Mouse (Mus musculus) left cerebral cortex, adult 18-20 months (tissue): ENCODE measurements at regions not wholly inside any gene's neighbourhood (a gene's known extent, or its start where the extent isn't known, plus 50 kb on each side); places are given as distances from the start of the nearest gene placed in this dataset.
"Not testable (repeated sequence)": the region's sequence is repeated elsewhere in the genome, so short reads cannot be mapped to it uniquely, and the experiment has no call there.

ENCODE experiments used
- DNase-seq, 2 experiments: peaks; one replicate each; pipeline ENCODE4 v3.0.0; 2021 to 2022; ENCODE audit warnings: low spot score in 2 of 2, mixed read lengths in 1 of 2

GRCm38 (mm10) chr17:10150403-10150689 is 169.3 kb downstream of the Qk start:
- not testable (repeated sequence) for DNase-seq

GRCm38 (mm10) chr17:10149682-10150402 is 169.8 kb downstream of the Qk start:
- no peak for DNase-seq

DNA sequence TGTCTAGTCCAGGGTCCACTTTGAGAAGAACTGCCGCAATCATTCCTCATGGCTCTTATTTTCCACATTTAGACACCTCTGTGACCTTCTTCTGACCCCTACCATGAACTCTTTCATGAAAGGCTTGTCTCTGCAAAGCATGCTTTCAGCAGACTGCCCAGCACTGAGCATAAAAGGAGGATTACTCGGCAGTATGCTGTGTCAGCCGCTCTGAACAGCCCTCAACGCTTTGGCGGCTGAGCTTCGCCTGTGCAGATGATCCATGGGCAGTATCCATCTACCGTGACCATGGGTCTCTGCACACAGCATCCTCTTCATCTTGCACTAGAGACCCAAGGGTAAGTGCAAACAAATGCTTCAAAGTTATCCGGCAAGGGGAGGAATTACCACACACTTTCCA is 172.5 kb downstream of the Qk start:
- DNase-seq, result no peak

GRCm38 (mm10) chr17:10146576-10146975 is 173.1 kb downstream of the Qk start:
- DNase-seq, result no peak

GRCm38 (mm10) chr17:10138847-10139246 is 180.8 kb downstream of the Qk start:
- DNase-seq, result no peak

- DNase-seq, result no peak
These were observed 181.3 kb downstream of the Qk start for GRCm38 (mm10) chr17:10138374-10138773.

GRCm38 (mm10) chr17:10135111-10135510 is 184.5 kb downstream of the Qk start:
- DNase-seq, result no peak

DNA sequence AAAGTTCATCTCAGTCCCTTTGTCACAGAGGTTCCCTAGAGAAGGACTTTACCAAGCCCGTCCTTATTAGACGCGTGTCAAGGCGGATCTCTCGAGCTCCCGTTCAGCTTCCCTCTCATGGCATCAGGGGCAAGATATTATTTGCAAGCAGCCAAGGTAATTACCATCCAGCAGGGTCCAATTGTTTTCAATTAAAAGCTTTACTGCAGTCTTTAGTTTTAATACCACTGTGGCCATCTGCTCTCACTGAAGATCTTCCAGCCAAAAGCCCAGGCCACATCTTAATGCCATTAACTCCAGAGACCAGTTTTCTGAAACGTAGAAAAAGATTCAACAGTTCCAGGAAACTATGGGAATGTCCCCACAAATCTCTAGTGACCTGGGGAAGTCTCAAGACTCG is 191.1 kb downstream of the Qk start:
- no peak for DNase-seq

- DNase-seq, result no peak
These were observed 197.2 kb downstream of the Qk start for GRCm38 (mm10) chr17:10122411-10122810.

DNA sequence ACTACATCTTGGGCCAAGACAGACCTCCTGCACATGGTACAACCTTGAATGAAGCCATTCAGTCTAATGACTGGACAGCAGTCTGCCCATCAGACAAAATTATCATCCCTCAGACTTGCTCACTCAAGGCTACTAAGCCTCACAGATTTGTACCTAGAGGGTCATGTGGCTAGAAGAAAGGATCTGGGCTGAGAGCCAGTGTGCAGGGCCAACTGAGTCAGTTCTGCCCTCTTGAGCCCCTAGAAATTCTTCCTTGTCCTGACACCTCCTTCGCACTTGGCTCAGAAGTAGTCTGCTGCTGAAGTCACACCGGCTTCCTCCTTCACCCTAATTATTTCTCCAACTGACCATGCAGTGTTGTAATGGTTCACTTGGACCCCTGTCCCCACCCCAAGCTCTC is 207.5 kb downstream of the Qk start:
- no peak for DNase-seq

DNA sequence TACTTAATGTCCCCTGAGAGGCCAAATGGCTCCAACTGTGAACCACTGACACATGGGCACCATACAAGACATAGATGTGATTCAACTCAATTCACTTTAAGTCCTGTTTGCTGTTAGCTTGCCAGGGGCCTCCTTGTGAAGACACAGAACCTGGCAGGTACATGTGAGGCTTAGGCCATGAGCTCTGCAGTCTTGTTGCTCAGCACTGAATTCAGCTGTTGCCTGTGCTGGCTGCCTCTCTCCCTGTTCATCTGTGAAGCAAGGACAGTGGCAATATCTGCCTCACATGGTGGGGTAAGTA is 209.3 kb downstream of the Qk start:
- no peak for DNase-seq

DNA sequence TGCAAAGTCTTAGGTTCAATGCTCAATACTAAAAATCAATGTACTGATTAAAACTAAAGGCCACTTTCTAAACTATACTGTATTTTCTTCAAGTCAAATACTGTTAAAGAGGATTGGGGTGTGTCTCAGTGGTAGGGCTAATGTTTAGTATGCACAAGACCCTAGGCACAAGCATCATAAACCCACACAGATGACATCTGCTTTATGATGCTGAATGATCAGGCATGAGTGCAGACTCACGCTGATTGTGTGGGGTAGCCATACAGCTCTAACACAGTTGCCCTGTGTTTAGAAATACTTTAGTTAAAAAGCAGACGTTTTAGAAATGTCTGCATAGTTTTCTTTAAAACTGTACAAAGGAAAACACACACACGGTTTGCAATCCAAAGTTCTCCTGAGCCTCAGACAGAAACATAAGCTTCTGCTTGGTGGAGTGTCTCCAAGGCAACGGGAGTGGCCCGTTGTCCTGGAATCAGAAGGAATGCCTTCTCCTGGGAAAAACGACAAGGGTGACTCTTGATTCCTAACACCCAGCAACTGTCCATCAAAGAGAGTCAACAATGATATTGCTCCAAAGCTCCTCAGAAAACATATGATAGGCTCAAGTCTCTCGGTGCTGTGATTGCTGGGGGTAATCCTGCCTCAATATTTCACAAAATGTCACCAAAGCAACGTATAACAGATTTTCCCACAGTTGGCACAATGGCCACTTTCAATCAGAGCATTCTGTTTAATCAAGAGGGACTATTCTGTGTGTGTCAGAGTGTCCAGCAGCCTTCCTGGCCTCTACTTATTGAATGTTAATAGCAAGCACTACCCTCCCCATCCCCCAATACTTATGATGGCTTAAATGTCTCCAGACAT is 209.9 kb downstream of the Qk start:
- DNase-seq, result no peak

DNA sequence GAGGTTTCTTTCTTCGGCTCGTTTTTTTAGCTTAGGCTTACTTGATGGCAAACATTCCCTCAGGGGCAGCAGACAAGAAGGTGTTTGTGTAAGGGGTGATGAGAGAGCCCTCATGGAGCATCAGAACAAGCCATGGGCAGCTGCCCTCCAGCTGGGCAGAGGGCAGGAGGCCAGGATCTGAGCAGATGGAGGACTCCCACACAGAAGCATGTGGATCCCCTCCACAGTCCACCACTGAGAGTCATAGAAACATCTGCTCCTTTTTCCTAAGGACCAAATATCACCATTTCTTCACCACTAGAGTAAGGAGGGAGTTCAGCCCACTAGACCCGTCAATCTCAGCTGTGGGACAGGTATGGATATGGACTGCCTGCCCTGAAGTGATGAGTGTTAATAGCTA is 214.4 kb downstream of the Qk start:
- peak in 1 of 2 experiments; percentile 29 for DNase-seq

GRCm38 (mm10) chr17:10098199-10098598 is 221.5 kb downstream of the Qk start:
- no peak for DNase-seq

DNA sequence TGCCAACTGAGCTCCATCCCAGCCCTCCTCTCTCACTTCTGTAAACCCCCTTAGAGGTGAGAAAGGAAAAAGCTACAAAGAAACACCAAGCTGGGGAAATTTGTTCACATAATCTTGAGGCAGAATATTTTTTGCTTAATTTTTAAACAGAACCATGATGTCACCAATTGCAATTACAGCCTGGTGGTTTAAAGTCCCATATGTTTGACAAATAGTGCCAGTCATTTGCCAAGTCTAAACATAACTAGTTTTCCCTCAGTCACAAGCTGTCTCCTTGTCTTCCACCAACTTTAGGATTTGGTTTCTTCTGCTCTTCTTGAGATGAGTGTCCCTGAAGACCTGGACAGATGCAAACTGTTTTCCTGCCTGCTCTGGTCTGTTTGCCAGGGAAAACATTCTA is 222.0 kb downstream of the Qk start:
- DNase-seq, result no peak

DNA sequence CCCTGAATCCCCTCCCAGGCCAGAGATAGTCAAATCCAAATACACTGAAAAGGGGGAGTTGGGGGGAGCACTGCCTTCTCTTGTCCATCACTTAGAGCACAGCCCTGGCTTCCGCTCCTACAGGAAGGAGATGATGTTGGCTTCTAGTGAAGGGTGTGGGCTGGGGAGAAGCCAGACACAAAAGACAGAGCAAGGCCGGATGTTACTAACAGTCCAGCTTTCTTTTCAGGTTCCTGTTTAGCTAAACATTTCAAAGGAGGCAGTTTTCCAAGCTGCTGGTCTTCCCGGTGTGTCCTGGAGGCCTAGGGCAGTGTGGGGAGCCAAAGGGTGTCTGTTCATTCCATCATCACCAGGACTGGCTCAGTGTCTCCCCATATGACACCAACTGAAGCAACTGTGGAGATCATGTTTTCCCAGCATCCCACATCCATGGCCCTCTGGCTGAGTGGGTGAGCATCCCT is 223.8 kb downstream of the Qk start:
- DNase-seq, result no peak

GRCm38 (mm10) chr17:10094108-10094521 is 225.5 kb downstream of the Qk start:
- DNase-seq, result no peak

DNA sequence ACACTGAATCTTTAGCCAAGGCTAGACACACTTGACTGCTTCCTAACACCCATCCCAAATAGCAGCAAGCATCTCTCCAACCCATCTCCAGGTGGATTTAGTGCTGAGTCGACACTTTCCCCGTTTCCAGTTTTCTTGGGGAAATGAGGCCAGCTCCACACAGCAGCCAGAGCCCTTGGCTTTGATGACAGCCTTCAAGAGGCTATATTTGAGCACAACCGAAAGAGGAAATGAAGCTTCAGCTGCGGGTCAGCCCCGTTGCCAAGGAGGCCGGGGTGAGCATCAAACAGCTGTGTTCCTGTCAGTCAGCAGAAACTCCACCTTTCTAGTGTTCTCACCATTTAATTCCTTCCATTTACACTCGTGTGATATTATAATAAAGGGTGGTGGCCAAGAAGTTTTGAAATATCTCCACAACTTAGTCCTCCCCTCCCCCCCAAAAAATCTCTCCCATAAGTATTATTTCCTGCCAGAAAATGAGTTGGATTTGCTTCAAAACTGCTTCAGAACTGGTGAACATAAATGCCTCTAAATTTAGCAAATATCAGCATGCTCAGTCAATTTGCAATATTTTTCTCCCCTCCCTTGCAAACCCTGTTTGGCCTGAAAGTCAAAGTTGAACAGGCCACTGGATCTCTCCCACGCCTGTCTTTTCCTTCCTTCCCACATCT is 226.1 kb downstream of the Qk start:
- no peak for DNase-seq

DNA sequence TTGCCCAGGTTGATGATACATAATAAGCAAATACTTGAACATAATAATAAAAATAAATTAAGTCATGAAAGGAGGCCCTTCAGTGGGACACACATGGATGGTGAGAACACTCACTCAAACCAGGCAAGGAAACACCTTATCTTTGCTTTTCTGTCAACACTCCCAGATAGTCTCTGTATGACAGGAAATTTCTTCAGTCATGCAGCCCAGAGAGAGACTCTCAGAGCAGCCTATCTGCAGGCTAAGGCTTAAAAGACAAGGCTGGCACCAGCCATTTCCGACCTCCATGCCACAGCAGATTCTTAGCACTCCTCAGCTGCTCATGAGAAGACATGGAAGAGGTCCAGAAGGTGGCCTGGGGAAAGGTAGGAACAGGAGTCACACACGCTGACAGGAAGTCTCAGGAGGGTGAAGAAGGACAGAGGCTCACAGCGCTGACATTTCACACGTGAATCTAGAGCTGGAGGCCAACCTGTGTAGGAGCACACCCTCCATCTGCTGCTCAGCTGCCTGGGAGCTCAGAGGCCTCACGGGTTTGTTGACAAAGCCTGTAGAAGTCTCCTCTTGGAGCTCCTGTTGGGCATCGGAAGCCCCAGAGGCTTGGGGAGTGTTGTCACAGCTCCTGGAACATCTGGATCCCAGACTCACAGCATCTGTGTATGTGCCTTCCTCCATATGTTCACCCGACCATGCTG is 232.3 kb downstream of the Qk start:
- DNase-seq, result no peak

DNA sequence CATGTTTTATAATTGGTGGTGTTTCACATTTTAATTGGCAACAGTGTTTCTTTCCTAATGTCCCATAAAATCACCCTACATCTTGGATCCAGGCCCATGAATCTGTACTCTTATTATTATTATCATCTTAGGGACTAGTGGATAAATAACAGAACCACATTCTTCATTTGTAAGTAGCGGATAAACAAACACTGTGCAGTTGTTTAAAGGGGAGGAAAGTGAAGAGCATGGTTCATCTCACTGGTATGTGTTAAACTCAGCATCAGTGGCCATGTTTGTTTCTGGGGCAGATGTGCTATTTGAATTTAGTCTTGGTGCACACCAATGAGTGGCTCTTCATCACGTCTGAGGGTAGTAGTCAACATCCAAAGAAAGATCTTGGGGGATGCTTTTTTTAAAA is 233.1 kb downstream of the Qk start:
- DNase-seq, result no peak

GRCm38 (mm10) chr17:10086132-10086531 is 233.5 kb downstream of the Qk start:
- DNase-seq, result peak; percentile 30 to 37

DNA sequence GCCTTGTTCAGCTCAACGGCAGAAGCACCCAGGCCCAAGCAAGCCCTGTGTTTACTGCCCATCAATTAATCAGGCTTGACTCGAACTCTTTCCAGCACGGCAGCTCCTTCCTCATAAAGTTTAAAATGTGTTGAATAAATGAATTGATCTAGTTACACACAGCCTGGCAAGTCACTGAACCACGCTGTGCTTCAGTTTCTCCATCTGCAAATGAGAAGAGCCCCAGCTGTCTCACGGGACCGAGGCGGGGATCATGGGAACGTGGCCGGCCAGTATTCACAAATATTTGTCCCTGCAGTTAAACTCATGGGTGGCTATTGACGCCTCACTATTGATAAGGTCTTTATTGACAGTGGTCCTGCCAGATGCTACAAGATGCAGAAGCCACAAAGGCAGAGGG is 237.9 kb downstream of the Qk start:
- DNase-seq, result no peak
